Mouse (Mus musculus): ENCODE measurements around the gene Ifna6.

GRCm38 (mm10) chr4:88830523-88830922 lies 3.3 kb downstream of the Ifna6 start:
- TF ChIP-seq CTCF (IDR thresholded peaks at IDR 0.05; ENCODE audit: borderline replicate concordance, insufficient read depth, low read length) (no peak), POLR2A (IDR thresholded peaks at IDR 0.05; ENCODE audit: low read depth, low read length) (no peak)

All from embryonic fibroblast, embryonic 13.5 days (primary cell).